Mouse (Mus musculus) embryonic facial prominence, embryonic 13.5 days (tissue): ENCODE measurements around the gene Rnf123. TPM values are rescaled to one million over a fixed set of nuclear protein-coding genes. Genes with fewer than 3 reads are reported as not detected.

Experiments used
- ATAC-seq: fragments of 200-750 bp; cut with Nextera tagmentation; 2 replicates; pipeline ENCODE4 v1.8.0; 2017; ENCODE audit warnings: low read depth; ENCODE audit not compliant: insufficient number of reproducible peaks, insufficient read depth, low FRiP score, low TSS enrichment
- H3K27ac ChIP-seq: fragments of 300-500 bp; sonication (generic); 2 replicates; pipeline ENCODE4 v1.5.1; 2015; ENCODE audit warnings: moderate library complexity, mild to moderate bottlenecking, inconsistent platforms
- H3K27me3 ChIP-seq: fragments of 300-500 bp; sonication (generic); 2 replicates; pipeline ENCODE4 v1.6.1; 2015; ENCODE audit warnings: mild to moderate bottlenecking, inconsistent platforms
- H3K36me3 ChIP-seq: fragments of 300-500 bp; sonication (generic); 2 replicates; pipeline ENCODE4 v1.6.1; 2015; ENCODE audit warnings: mild to moderate bottlenecking, inconsistent platforms
- H3K4me1 ChIP-seq: fragments of 300-500 bp; sonication (generic); 2 replicates; pipeline ENCODE4 v1.6.1; 2015; ENCODE audit warnings: inconsistent platforms
- H3K4me2 ChIP-seq: fragments of 300-500 bp; sonication (generic); 2 replicates; pipeline ENCODE4 v1.6.1; 2015; ENCODE audit warnings: moderate library complexity, mild to moderate bottlenecking, inconsistent platforms
- H3K4me3 ChIP-seq: fragments of 300-500 bp; sonication (generic); 2 replicates; pipeline ENCODE4 v1.5.1; 2015; ENCODE audit warnings: mild to moderate bottlenecking, inconsistent platforms
- H3K9ac ChIP-seq: fragments of 300-500 bp; sonication (generic); 2 replicates; pipeline ENCODE4 v1.6.1; 2015; ENCODE audit warnings: mild to moderate bottlenecking, inconsistent platforms
- H3K9me3 ChIP-seq: fragments of 300-500 bp; sonication (generic); 2 replicates; pipeline ENCODE4 v1.6.1; 2016; ENCODE audit warnings: inconsistent platforms
- WGBS: fragments of 180-500 bp; shearing (Covaris S2); methylation state at CpG from one replicate; pipeline ENCODE4 v1.1.7; 2015; ENCODE audit warnings: mixed read lengths; 5-methylcytosine and 5-hydroxymethylcytosine counted together
- polyA plus RNA-seq: library from polyadenylated mRNA; unstranded; fragments of >200 nt; fragmentation: Nextera tagmentation; extraction: Ambion mirVana; gene quantifications from 2 replicates; pipeline ENCODE4 v1.2.1, GENCODE M21; 2015

The Rnf123 gene
- polyA plus RNA-seq, 1 experiment from 2014 or later = 36.2 TPM

DNA sequence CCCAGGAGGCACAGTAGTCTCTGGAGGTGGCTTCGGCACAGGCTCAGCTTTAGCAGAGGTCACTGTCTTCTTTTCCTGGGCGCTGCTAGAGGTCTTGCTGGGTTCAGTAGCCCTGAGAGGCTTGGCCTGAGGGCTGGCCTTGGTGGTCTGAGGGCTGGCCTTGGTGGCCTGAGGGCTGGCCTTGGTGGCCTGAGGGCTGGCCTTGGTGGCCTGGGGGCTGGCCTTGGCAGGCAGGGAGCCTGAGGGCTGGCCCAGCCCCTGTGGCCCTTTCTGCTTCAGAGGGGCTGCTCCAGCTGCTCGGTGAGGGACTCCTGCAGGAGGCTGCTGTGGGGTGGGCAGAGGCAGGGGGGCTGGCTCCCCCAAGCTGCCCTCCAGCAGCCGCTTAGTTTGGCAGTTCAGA, 34.0 kb upstream of the Rnf123 start:
- peaks cover 22% of the 10 kb centered on the region for H3K27me3 ChIP-seq
- H3K9me3 ChIP-seq = no peaks in the 10 kb centered on the region
- H3K4me2 ChIP-seq = no peak overlapping the region
- H3K27ac ChIP-seq = peak overlapping the region; percentile 85
- WGBS = 53% methylated on average over 4 of the region's 4 CpGs
- H3K36me3 ChIP-seq = no peaks in the 10 kb centered on the region
- peaks cover 14% of the 10 kb centered on the region for H3K4me1 ChIP-seq
- no peak for ATAC-seq
- H3K4me3 ChIP-seq = no peak overlapping the region
- H3K9ac ChIP-seq = peak overlapping the region; percentile 7; the same call in 1 of the 2 replicates

DNA sequence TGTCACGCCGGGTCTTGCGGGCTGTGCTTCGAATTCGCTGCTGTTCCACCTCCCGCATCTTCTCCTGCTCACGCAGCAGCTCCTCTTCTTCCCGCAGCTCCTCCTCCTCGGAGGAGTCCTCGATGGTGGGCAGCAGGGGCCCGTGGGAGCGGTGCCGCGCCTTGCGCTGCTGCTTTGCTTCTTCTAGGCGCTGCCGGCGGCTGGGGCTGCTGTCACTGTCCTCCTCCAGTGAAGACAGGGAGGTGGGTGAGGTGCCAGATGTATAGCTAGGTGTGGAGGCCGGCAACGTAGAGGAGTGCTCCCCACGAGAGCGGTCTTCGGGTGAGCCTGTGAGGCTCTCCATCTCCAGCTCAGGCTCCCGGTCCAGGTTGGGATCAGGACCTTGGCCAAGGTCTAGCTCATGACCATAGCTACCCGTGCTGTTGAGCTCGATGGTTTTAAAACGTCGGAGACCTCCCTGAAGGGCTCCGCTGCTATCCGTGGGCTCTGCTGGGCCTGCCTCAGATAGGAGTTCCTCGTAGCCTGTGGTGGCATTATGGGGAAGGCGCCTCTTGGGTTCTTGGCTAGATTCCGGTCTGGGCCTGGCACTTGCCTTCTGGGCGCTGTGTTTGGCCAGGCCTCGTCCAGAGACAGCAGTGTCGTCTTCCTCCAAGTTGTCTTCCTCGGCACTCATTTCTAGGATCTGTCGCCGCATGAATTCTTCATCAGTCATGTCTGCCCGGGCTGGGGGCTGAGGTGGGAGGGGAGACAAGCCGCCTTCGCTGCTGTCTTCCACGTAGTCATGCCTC, 32.3 kb upstream of the Rnf123 start:
- Histone ChIP-seq H3K36me3 (no peaks in the 10 kb centered on the region), H3K4me2 (no peak overlapping the region), H3K4me3 (no peak overlapping the region), H3K27ac (no peak overlapping the region), H3K27me3 (peaks cover 28% of the 10 kb centered on the region), H3K9me3 (no peaks in the 10 kb centered on the region), H3K9ac (no peak overlapping the region), H3K4me1 (peaks cover 23% of the 10 kb centered on the region)
- ATAC-seq = no peak
- 72% methylated on average over 43 of the region's 43 CpGs for WGBS

DNA sequence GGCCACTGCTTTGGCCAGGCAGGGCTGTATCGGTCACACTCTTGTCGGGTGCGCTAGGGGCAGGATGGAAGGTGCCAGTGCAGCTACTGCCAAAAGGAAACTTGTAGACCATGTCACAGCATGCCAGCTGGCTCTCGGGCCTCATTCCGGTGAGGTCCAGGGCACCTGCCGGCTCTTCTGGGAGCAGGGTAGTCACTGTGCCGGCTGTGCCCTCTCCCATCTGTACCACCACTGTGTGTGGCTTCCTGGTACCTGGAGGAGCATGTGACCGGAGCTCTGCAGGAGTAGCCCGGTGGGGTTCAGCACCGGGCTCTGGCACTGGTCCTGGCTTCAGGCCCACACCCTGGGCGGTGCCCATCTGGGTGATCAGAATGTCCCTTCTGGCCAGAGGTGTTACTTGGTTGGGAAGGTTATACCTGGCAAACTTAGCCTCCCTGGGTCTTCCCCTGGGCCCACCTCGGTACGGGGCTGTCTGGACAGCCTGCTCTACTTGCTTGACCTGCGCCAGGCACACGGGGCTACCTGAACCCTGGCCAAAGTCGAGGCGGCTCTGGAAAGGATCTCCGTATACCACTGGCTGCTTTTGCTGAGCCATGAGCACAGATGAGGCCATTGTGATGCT, 29.7 kb upstream of the Rnf123 start:
- Histone ChIP-seq H3K27ac (no peak overlapping the region), H3K9ac (no peak overlapping the region), H3K9me3 (no peaks in the 10 kb centered on the region), H3K4me1 (peaks cover 19% of the 10 kb centered on the region), H3K4me3 (no peak overlapping the region), H3K27me3 (peaks cover 39% of the 10 kb centered on the region), H3K36me3 (no peaks in the 10 kb centered on the region), H3K4me2 (no peak overlapping the region)
- 91% methylated on average over 18 of the region's 18 CpGs for WGBS
- ATAC-seq = no peak

DNA sequence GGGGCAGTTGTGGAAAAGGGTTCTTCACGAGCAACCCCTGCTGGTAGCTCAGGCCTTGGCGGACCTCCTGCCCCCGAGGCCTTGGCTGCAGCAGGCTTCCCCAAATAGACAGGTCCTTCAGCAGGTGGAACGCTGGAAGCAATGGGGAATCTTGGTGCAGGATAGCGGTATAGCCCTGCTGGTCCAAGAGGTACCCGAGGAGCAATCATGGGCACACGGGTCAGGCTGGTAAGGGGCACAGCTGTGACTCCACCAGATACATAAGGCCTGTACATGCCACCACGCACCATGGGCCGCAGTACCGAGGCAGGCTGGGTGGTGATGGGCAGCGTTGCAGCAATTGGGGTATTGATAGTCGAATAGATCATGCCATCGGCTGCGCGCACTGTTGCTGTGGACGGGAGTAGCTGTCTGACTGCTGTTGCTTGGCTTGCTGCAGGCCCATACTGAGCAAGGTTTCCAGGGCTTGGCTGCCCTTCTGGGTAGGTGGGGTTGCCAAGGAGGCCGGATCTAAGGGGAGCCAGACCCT, 28.5 kb upstream of the Rnf123 start:
- WGBS = 73% methylated on average over 17 of the region's 17 CpGs
- peak overlapping the region; percentile 37 for H3K4me3 ChIP-seq
- ATAC-seq = no peak
- H3K4me1 ChIP-seq = peaks cover 12% of the 10 kb centered on the region
- peak overlapping the region; percentile 63 for H3K9ac ChIP-seq
- H3K9me3 ChIP-seq = no peaks in the 10 kb centered on the region
- no peaks in the 10 kb centered on the region for H3K36me3 ChIP-seq
- H3K4me2 ChIP-seq = peak overlapping the region; percentile 67
- peaks cover 40% of the 10 kb centered on the region for H3K27me3 ChIP-seq
- no peak overlapping the region for H3K27ac ChIP-seq

DNA sequence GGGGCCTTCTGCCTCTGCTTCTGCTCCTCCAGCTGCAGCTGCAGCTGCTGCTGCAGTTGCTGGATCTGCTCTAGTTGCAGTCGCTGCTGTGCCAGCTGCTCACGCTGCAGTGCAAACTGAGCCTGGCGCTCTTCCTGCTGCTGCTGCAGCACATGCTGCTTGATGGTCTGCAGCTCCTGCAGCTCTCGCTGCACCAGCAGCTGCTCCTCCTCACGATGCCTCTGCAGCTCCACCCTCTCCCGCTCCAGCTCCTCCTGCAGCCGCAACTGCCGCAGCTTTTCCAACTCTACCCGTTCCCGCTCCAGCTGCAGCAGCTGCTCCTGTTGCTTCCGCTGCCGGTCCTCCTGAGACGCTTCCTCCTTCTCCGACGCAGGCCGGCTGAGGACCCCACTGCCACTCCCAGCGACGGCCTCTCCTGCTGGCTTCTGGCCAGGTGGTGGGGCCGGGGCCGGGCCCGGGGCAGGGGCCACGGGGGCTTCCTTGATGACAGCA, 28.0 kb upstream of the Rnf123 start:
- no peak for ATAC-seq
- Histone ChIP-seq H3K9me3 (no peaks in the 10 kb centered on the region), H3K27me3 (peaks cover 38% of the 10 kb centered on the region), H3K9ac (peak overlapping the region; percentile 63), H3K27ac (no peak overlapping the region), H3K4me2 (peak overlapping the region; percentile 67), H3K36me3 (no peaks in the 10 kb centered on the region), H3K4me1 (peaks cover 12% of the 10 kb centered on the region), H3K4me3 (peak overlapping the region; percentile 37)
- 10% methylated on average over 22 of the region's 22 CpGs for WGBS

DNA sequence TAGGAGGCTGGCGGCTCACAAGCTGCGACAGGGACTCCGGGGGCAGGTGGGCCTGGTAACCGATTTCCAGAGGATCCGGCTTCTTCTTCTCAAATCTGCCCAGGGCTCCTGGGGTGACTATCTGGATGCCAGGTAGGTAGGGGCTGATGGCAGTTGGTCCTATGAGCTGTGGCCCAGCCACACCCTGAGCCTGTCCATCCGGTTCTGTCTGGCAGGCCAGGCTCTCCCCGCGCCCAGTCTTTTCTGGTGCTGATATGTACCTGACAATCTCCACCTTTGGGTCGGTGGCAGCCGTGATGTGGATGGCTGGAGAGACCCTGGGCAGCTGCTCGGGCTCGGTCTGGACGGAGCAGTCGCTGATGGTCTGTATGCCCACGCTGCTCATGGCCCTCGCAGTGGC, 27.0 kb upstream of the Rnf123 start:
- Histone ChIP-seq H3K27me3 (peaks cover 29% of the 10 kb centered on the region), H3K4me3 (no peak overlapping the region), H3K9me3 (no peaks in the 10 kb centered on the region), H3K9ac (peak overlapping the region; percentile 63; the same call in 1 of the 2 replicates), H3K27ac (no peak overlapping the region), H3K4me2 (peak overlapping the region; percentile 67), H3K36me3 (no peaks in the 10 kb centered on the region), H3K4me1 (peaks cover 21% of the 10 kb centered on the region)
- WGBS = 80% methylated on average over 16 of the region's 16 CpGs
- no peak for ATAC-seq

DNA sequence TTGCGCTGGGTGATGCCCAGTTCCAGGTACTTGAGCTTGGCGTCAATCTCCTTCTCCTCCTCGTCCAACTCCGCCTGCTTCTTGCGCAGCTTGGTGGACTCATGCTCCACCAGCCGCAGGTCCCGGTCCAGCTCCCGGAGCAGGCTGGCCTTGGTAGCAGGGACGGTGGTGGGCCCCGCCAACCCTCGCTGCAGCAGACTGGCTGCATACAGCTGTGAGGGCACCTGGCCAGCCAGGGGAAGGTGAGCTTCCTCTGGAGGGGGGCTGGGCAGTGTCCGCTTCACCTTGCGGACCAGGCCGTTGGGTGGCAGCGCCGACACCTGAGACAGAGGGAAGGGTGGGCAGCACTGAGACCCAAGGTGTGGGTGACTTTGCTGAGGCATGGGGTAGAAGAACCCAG, 24.7 kb upstream of the Rnf123 start:
- no peaks in the 10 kb centered on the region for H3K36me3 ChIP-seq
- no peak overlapping the region for H3K9ac ChIP-seq
- no peak for ATAC-seq
- peaks cover 34% of the 10 kb centered on the region for H3K4me1 ChIP-seq
- H3K27ac ChIP-seq = no peak overlapping the region
- no peak overlapping the region for H3K4me3 ChIP-seq
- no peaks in the 10 kb centered on the region for H3K9me3 ChIP-seq
- WGBS = 94% methylated on average over 16 of the region's 16 CpGs
- peaks cover 19% of the 10 kb centered on the region for H3K27me3 ChIP-seq
- no peak overlapping the region for H3K4me2 ChIP-seq

DNA sequence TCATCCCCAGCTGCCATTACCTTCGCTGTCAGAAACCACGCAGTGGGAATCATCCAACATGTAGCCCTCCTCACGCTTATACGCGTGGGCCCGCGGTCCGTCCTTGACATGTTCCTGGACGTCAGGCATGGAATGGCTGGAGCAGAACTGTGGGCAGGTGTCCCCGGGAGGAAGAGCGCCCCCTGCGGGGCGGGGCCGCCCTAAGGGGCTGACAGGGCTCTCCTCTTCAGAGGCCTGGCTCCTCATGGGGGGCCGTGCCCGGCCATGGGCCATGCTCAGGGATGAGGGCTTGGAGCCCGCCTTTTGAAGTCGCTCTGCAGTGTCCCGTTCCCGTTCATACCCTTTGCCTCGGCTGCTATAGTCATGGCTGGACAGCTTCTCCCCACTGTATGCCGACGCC, 22.9 kb upstream of the Rnf123 start:
- no peak overlapping the region for H3K4me3 ChIP-seq
- H3K9ac ChIP-seq = 0 out of 2 replicates have a peak overlapping the region, but pooled peaks have one; percentile 16
- peaks cover 30% of the 10 kb centered on the region for H3K4me1 ChIP-seq
- no peak for ATAC-seq
- peaks cover 18% of the 10 kb centered on the region for H3K27me3 ChIP-seq
- no peaks in the 10 kb centered on the region for H3K9me3 ChIP-seq
- H3K4me2 ChIP-seq = no peak overlapping the region
- H3K27ac ChIP-seq = no peak overlapping the region
- no peaks in the 10 kb centered on the region for H3K36me3 ChIP-seq
- 88% methylated on average over 23 of the region's 23 CpGs for WGBS

DNA sequence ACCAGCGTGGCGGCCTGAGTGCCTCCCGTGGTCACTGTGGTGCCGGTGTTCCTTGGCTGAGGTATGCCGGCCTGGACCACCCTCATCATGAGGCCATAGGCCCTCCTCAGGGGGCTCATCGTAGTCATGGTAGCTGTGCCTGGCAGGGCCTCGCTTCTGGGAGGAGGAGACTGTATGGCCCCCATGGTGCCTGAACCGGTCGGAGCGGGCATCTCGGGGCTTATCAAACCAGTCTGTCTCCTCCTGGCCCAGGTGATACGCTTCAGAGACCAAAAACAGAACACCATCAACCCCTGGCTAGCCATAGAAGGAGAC, 22.4 kb upstream of the Rnf123 start:
- 0 out of 2 replicates have a peak overlapping the region, but pooled peaks have one; percentile 33 for H3K27ac ChIP-seq
- H3K27me3 ChIP-seq = peaks cover 12% of the 10 kb centered on the region
- ATAC-seq = no peak
- 71% methylated on average over 12 of the region's 12 CpGs for WGBS
- peak overlapping the region; percentile 48 for H3K4me2 ChIP-seq
- no peak overlapping the region for H3K4me3 ChIP-seq
- 0 out of 2 replicates have a peak overlapping the region, but pooled peaks have one; percentile 61 for H3K9ac ChIP-seq
- H3K9me3 ChIP-seq = no peaks in the 10 kb centered on the region
- peaks cover 25% of the 10 kb centered on the region for H3K4me1 ChIP-seq
- no peaks in the 10 kb centered on the region for H3K36me3 ChIP-seq

DNA sequence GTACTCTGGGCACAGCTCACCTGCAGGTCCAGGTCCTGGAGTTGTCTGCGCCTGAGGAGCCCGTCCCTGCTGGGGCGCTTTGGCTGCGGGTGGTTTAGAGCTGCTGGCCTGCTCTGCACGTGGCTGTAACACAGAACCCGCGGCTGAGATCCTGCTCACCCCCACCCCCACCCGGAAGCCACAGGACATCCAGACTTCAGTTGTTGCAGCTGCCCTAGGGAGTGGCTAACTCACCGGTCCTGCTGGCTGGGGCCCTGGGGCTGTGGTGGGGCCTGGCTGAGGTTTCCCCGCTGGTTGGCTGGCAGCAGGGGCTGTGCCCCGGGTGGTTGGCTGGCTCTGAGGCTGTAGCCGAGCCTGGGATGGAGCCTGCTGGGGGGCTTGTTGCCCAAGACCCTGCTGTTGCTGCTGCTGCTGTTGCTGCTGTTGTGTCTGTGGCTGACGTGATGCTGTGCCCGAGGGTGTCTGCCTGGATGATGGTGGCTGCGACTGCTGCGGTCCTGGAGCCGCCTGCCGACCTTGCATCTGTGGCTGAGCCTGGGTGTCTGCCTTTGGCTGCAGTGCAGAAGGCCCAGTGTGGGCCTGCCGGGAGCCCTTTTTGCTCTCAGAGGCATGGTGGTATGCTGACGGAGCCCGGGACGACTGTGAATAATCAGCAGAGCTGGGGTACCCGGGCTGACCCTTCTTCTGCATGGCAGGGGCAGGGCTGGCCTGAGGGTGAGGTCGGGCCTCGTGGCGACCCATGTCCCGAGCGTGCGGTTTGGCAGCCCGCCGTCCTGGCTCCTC, 21.8 kb upstream of the Rnf123 start:
- Histone ChIP-seq H3K27ac (peak overlapping the region; percentile 33; the same call in 1 of the 2 replicates), H3K4me3 (peak overlapping the region; percentile 17), H3K4me1 (peaks cover 22% of the 10 kb centered on the region), H3K4me2 (peak overlapping the region; percentile 48), H3K9me3 (no peaks in the 10 kb centered on the region), H3K27me3 (peaks cover 7% of the 10 kb centered on the region), H3K36me3 (no peaks in the 10 kb centered on the region), H3K9ac (peak overlapping the region; percentile 61)
- peak; percentile 49; the same call in 1 of the 2 replicates for ATAC-seq
- 27% methylated on average over 31 of the region's 31 CpGs for WGBS

DNA sequence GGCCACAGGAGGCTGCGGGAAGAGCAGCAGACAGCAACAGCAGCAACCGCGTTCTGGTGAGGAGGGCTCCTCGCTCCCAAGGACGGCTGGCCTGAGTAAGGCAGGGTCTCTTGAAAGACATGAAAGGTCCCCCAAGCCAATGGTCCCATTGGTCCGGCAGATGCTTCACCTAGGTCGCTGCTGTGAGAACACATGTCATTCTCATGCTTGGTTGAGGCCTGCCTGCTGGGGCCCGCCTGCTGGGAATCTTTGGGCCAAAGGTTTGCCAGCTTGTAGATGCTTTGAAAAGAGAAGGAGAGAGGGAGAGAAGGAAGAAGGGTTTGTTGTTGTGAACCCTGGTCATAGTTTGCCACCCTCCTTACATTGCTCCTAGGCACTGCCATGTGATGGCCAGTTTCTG, 16.5 kb upstream of the Rnf123 start:
- Histone ChIP-seq H3K9me3 (no peaks in the 10 kb centered on the region), H3K36me3 (no peaks in the 10 kb centered on the region), H3K9ac (peak overlapping the region; percentile 23; the same call in 1 of the 2 replicates), H3K4me3 (no peak overlapping the region), H3K4me1 (peaks cover 15% of the 10 kb centered on the region), H3K4me2 (no peak overlapping the region), H3K27me3 (no peaks in the 10 kb centered on the region), H3K27ac (no peak overlapping the region)
- ATAC-seq = no peak
- 79% methylated on average over 8 of the region's 8 CpGs for WGBS
